In genomic region chr6:52539911-52540310, GRCm38 (mm10) we compare ENCODE assay signal across 26 mouse cellular contexts.
A peak's percentile ranks its signal among the peaks of the same experiment; 100 is the strongest.
DNase-seq lines count a peak whose midpoint lies in the region; ATAC-seq and TF ChIP-seq lines count a peak whose summit lies in the region.
"Had no signal": no experiment of that assay in that cellular context is flagged by ENCODE, and none has a peak within 500 bp of the region (broad histone marks: within the 10 kb centered on the region; RNA-seq: fewer than 3 reads in every experiment).

No protein-coding gene starts in this region.

- peak; percentile 38; the same call in 1 of the 2 replicates for ATAC-seq in forebrain, postnatal 0 days
- ATAC-seq: forebrain, embryonic 15.5 days; hindbrain, postnatal 0 days; intestine, postnatal 0 days; Patski had no signal

- H3K27ac ChIP-seq in forebrain, postnatal 0 days (ENCODE audit: low read depth, low read length) = no peak overlapping the region
- no peak overlapping the region for H3K27ac ChIP-seq in forebrain, embryonic 10.5 days
- H3K27ac ChIP-seq: forebrain, embryonic 15.5 days; heart, adult 2 months; heart, embryonic 10.5 days; heart, embryonic 13.5 days; hindbrain, embryonic 14.5 days; hindbrain, postnatal 0 days had no signal

- no peak for TF ChIP-seq CTCF in forebrain, postnatal 0 days (IDR thresholded peaks at IDR 0.05; ENCODE audit: low read depth)

- H3K9ac ChIP-seq in forebrain, postnatal 0 days = no peak overlapping the region
- H3K9ac ChIP-seq: forebrain, embryonic 15.5 days; heart, embryonic 13.5 days; hindbrain, embryonic 14.5 days had no signal

- H3K9me3 ChIP-seq in forebrain, postnatal 0 days (ENCODE audit: low read length) = no peaks in the 10 kb centered on the region
- peaks cover 14% of the 10 kb centered on the region; the same call in 1 of the 2 replicates for H3K9me3 ChIP-seq in forebrain, embryonic 10.5 days
- H3K9me3 ChIP-seq: forebrain, embryonic 15.5 days; G1E had no signal

- H3K4me2 ChIP-seq in forebrain, postnatal 0 days (ENCODE audit: low read depth) = no peak overlapping the region
- H3K4me2 ChIP-seq: forebrain, embryonic 15.5 days; heart, embryonic 13.5 days; hindbrain, embryonic 14.5 days had no signal

- no peaks in the 10 kb centered on the region for H3K27me3 ChIP-seq in forebrain, postnatal 0 days (ENCODE audit: insufficient read depth, low read length)
- no peaks in the 10 kb centered on the region for H3K27me3 ChIP-seq in forebrain, embryonic 10.5 days (ENCODE audit: poor library complexity, severe bottlenecking)
- H3K27me3 ChIP-seq: CH12.LX; forebrain, embryonic 15.5 days; heart, embryonic 13.5 days; Patski had no signal

- no peak overlapping the region for H3K4me3 ChIP-seq in forebrain, postnatal 0 days (ENCODE audit: low read depth, low read length)
- H3K4me3 ChIP-seq in forebrain, embryonic 10.5 days = no peak overlapping the region
- H3K4me3 ChIP-seq: forebrain, embryonic 15.5 days; heart, adult 2 months; heart, embryonic 10.5 days; heart, embryonic 13.5 days had no signal

- no peaks in the 10 kb centered on the region for H3K4me1 ChIP-seq in forebrain, postnatal 0 days (ENCODE audit: insufficient read depth)
- peaks cover 22% of the 10 kb centered on the region for H3K4me1 ChIP-seq in forebrain, embryonic 10.5 days

- DNase-seq in embryo, embryonic 10.5 days (ENCODE audit: low spot score) = peak; percentile 15
- DNase-seq in embryo, embryonic 9.5 days (ENCODE audit: extremely low spot score) = no peak
- DNase-seq in forebrain, postnatal 0 days = no peak
- DNase-seq in forebrain, embryonic 10.5 days (ENCODE audit: extremely low spot score, low spot score) = no peak
- DNase-seq in A20 (ENCODE audit: low read depth, low spot score) = peak; percentile 64
- peak; percentile 46 for DNase-seq in hindlimb bud, embryonic 11.5 days (ENCODE audit: extremely low spot score, low read depth, low spot score)
- DNase-seq in right cerebral cortex, adult 18-20 months = no peak
- DNase-seq in adrenal gland, adult 2 months = no peak
- DNase-seq: adrenal gland, postnatal 14 days; B cell, adult 2 months; cerebellum, adult 11-12 months; cerebellum, adult 8-10 months; cerebellum, postnatal 10 days; cerebellum, postnatal 36 days; gastrocnemius, postnatal 25 days; heart, adult 2 months; kidney, adult 8-10 months had no signal

- WGBS in forebrain, postnatal 0 days = 5% methylated on average over 2 of the region's 2 CpGs
- WGBS in forebrain, embryonic 10.5 days = 25% methylated on average over 2 of the region's 2 CpGs

- no peaks in the 10 kb centered on the region for H3K36me3 ChIP-seq in forebrain, postnatal 0 days (ENCODE audit: insufficient read depth)
- H3K36me3 ChIP-seq in forebrain, embryonic 10.5 days (replicated peaks) = peaks cover 17% of the 10 kb centered on the region

Comparison
In these comparisons a context has a peak if more than half of its experiments do, and no peak if none do; other contexts are left out.
1. DNase-seq: peak in embryo, embryonic 10.5 days (single experiment), A20 (single experiment) and hindlimb bud, embryonic 11.5 days (single experiment); none in embryo, embryonic 9.5 days (single experiment), forebrain, postnatal 0 days (single experiment), forebrain, embryonic 10.5 days (single experiment), right cerebral cortex, adult 18-20 months (single experiment) and adrenal gland, adult 2 months (single experiment).